Mouse (Mus musculus) thymus, adult 2 months (tissue): ENCODE data around the gene Ambp.

Source experiments
- CTCF ChIP-seq: fragments of 200-500 bp; IDR thresholded peaks from 2 replicates; pipeline ENCODE4 v1.5.1; 2012; ENCODE audit warnings: mild to moderate bottlenecking, control low read depth, low read length, moderate library complexity, borderline replicate concordance; ENCODE audit not compliant: control insufficient read depth, poor library complexity, insufficient read depth; ENCODE audit errors: extremely low read depth
- POLR2A ChIP-seq: fragments of 200-500 bp; IDR thresholded peaks from 2 replicates; pipeline ENCODE4 v1.6.1; 2012; ENCODE audit warnings: mild to moderate bottlenecking, low read length, control low read depth, moderate library complexity; ENCODE audit not compliant: control insufficient read depth, poor library complexity, insufficient read depth; ENCODE audit errors: extremely low read depth

- TF ChIP-seq POLR2A, result no peak
- no peak for TF ChIP-seq CTCF
These were observed 571 bp downstream of the Ambp start for GRCm38 (mm10) chr4:63154028-63154427.
